Mouse (Mus musculus) spleen, postnatal 4 days (tissue): ENCODE data around the gene Prr5.
A peak's percentile ranks its signal among the peaks of the same experiment; 100 is the strongest.

Experiments
- DNase-seq, 2 experiments: peaks; one replicate each; pipeline ENCODE4 v3.0.0; 2022; ENCODE audit warnings: low spot score in 2 of 2

Gene Prr5

DNA sequence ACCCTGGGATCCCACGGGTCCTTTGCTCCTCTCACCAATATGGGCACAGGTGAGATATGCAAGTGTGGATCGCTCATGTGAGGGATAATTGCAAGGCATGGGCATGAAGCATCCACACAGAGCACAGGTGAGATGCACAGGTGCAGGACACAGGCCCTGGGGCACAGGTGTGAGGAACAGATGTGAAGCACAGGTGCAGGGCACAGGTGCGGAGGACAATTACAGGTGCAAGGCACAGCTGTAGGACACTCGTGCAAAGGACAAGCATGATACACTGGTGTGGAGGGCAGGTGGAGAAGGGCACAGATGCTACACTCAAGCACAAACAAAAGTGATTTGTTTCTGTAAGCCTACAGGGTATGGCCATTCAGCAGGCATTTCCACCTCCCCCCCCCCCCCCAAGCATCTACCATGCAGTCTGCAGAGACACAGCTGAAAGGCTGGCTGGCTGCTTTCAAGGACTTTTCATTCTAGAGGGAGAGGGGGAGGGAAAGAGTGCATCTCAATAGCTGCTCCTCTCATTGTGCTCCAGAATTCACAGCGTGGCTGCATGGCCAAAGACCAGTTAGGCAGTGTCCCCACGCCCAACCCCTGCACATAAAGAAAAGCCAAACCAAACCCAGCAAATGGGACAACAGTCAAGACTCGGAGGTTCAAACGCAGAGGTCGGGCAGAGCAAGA is 11.9 kb upstream of the Prr5 start:
- no peak for DNase-seq

GRCm38 (mm10) chr15:84658655-84659054 is 10.8 kb upstream of the Prr5 start:
- no peak for DNase-seq

- DNase-seq: no peak
Observed at GRCm38 (mm10) chr15:84659856-84660255, 9.6 kb upstream of the Prr5 start.

- DNase-seq: no peak
Observed at GRCm38 (mm10) chr15:84661274-84661673, 8.1 kb upstream of the Prr5 start.

GRCm38 (mm10) chr15:84662952-84663684 is 6.3 kb upstream of the Prr5 start:
- peak; percentile 70 to 83 for DNase-seq

DNA sequence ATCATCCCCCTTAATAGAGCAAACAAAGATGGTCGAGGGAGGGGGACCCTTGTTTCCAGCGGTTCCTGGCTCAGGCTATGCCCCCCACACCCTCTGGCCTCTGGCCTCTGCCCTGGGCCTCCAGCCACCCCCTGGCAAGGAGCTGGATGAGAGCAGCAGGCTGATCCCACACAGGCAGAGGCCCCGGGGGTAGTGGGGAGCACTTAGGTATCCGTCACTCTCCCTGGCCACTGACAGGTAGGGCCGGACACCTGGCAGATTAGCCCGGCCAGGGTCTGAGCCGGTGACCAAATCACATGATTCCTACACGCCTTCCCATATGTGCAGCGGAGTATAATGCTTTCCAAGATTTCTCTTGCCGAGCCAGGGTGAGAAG is 5.7 kb upstream of the Prr5 start:
- no peak for DNase-seq

DNA sequence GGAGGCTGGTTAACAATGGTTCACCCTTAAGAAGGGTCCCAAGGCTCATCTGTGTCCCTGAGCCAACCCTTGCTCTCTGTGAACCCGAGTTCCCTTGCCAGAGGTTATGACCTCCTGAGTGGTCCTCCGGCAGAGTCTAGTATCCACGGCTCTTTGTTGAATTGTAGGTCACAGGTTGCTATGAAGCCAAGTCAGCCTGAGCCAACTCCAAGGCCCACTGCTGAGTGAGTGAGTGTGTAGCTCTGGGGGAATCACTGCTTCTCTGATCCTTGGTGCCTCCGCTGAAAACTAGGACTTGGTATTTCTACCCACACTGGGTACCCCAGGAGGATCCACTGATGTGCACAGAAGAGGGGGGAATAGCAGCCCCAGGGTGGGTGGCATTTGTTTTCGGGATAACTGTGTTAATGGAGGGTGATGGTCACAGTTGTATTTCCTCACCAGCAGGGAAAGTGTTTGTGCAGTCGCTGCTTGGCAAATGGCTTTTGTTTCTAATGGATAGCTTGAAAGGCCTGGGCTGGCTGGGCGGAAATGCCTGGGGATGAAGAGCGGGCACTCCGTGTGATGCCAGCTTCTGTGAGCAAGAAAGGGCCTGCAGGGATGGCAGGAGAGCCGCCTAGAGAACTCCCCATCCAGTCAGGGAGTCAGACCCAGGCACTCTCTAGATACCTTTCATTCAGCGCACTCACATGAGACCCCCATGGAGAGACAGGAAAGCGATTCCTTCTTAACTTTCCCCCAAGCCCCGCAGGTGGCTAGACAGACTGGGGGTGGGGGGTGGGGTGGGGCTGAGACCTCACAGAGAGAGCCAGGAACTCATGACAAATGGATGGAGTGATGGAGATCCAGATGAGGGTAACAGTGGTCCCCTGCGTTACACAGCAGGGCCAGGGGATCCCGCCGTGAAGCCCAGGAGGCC is 4.6 kb upstream of the Prr5 start:
- DNase-seq: no peak

- DNase-seq: no peak
Observed at GRCm38 (mm10) chr15:84665662-84666061, 3.8 kb upstream of the Prr5 start.

DNA sequence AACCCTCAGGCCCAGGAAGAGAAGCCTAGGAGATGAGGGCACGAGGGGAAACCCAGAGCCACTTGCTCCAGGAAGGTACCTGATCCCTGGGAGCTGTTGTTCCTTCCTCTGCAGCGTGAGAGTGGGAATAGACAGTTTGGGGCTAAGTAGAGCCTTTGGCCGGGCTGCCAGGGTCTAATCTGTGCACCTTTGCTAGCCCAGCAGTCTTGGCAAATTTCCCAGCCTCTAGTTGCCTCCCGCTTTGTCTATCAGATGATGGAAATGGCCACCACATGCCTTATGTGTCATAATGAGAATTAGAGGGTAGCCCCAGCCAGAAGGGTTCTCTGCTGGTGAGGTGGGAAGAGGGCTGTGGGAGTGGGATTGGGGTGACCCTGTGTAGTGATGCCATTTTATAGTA is 3.4 kb upstream of the Prr5 start:
- DNase-seq: no peak

GRCm38 (mm10) chr15:84667601-84668000 is 1.8 kb upstream of the Prr5 start:
- DNase-seq: no peak

DNA sequence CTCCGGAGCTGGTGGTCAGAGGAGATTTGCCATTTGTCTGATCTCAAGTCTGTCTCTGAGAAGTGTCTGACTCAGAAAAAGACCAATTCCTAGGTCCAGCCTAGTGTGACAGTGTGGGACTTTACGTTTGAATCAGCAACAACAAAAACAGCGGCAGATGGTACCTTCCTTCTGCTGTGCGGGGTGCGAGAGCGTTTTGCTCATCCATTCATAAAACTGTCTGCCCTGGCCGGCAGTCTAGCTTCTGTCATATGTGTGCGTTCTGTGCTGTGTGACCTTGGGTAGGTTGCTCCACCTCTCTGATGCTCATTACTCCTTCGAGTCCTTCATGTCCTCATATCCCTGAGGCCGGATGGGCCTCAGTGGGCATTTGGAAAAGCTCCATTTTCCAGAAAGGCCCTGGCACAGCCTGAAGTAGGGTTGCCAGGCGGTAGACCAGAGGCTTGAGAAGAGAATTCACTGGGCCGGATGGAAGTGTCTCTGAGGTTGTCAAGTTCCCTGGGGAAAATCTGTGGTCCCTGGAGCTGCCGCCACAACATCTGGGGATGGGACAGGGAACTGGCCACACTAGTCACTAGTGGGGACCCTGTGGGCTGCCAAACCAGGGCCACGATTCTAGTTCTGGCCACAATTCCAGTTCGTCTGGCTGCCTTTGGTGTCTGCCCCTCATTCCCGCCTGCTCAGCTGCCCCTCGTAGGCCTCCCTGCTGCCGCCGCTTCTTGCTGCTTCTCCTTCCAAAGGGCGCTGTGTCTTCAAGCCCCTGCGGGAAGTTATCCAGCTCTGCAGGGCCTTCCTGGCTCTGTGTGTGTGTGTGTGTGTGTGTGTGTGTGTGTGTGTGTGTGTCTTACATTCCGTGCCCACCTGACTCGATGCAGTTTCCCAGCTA is 594 bp downstream of the Prr5 start:
- DNase-seq: no peak

GRCm38 (mm10) chr15:84670657-84671055 is 1.2 kb downstream of the Prr5 start:
- no peak for DNase-seq

- peak; percentile 51 to 79 for DNase-seq
Observed at GRCm38 (mm10) chr15:84671401-84672307, 2.2 kb downstream of the Prr5 start.

DNA sequence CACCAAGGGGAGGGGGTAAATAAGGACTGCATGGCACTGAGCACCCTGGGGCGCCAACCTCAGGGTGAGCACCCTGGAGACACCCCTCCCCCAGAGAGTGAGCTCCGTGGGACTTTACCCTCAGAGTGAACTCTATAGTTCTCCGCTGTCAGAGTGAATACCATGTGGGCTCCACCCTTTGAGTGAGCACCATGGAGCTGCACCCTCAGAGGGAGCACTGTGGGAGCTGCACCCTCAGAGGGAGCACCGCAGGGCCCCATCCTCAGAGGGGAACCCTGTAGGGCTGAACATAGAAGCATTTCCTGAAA is 2.8 kb downstream of the Prr5 start:
- DNase-seq: no peak

- no peak for DNase-seq
Observed at GRCm38 (mm10) chr15:84672616-84673015, 3.2 kb downstream of the Prr5 start.

DNA sequence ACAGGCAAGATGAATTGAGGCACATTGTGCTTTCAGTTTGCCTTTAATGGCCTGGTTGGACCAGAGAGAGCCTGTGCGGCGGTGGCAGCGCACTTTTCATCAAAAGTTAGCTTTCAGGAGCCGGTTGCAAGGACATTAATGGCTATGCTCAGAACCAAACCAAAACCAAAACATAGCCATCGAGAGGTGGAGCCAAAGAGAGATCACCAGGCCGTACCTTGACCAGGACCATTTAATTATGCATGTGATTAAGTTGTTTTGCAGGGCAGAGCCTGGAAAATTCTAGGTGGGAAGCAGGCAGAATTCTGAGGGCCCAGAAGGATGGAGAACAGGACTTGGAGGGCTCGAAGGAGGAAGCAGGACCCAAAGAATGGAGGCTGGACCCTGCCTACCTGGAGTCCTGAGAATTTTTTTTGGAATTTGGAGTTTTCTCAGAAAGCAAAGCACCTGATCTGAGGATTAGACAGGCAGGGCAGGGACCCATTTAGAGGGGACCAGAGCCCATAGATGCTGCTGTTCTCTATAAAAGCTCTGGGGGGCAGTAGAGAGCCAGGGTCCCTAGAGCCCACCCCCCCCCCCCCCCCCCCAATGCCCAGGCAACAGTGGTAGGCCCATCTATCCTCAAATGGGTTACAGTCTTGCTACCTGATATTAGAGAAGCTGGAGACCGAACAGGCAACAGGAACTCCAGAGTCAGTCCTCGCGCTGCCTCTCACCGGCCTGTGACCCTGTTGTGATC is 5.1 kb downstream of the Prr5 start:
- no peak for DNase-seq

- DNase-seq: no peak
Observed at GRCm38 (mm10) chr15:84675317-84675716, 5.9 kb downstream of the Prr5 start.

- DNase-seq: no peak
Observed at GRCm38 (mm10) chr15:84677943-84678342, 8.5 kb downstream of the Prr5 start.

GRCm38 (mm10) chr15:84679090-84679489 is 9.7 kb downstream of the Prr5 start:
- DNase-seq: no peak

GRCm38 (mm10) chr15:84679794-84680193 is 10.4 kb downstream of the Prr5 start:
- DNase-seq: no peak
